21 mouse cellular contexts compared by ENCODE assay signal in genomic region chr13:19424563-19424962, GRCm38 (mm10).
"Had no signal": no experiment of that assay in that cellular context is flagged by ENCODE, and none has a peak within 500 bp of the region (broad histone marks: within the 10 kb centered on the region; RNA-seq: fewer than 3 reads in every experiment).

No protein-coding gene starts in this region.

- H3K36me3 ChIP-seq: heart, embryonic 13.5 days; heart, embryonic 15.5 days; intestine, embryonic 15.5 days; kidney, embryonic 15.5 days; limb, embryonic 10.5 days; limb, embryonic 12.5 days; liver, embryonic 13.5 days; liver, embryonic 15.5 days had no signal

- H3K4me1 ChIP-seq: intestine, embryonic 15.5 days; limb, embryonic 10.5 days; limb, embryonic 12.5 days; liver, embryonic 13.5 days; liver, embryonic 15.5 days had no signal

- H3K27ac ChIP-seq: heart, adult 2 months; heart, embryonic 13.5 days; heart, embryonic 15.5 days; hindbrain, embryonic 14.5 days; intestine, embryonic 15.5 days; kidney, embryonic 15.5 days; kidney, postnatal 0 days; limb, embryonic 10.5 days; limb, embryonic 12.5 days; liver, embryonic 13.5 days; liver, embryonic 15.5 days had no signal

- H3K4me3 ChIP-seq: heart, adult 2 months; heart, embryonic 13.5 days; heart, embryonic 15.5 days; intestine, embryonic 15.5 days; kidney, embryonic 15.5 days; limb, embryonic 10.5 days; limb, embryonic 12.5 days; liver, embryonic 13.5 days; liver, embryonic 15.5 days had no signal

- H3K9me3 ChIP-seq: heart, embryonic 13.5 days; heart, embryonic 15.5 days; intestine, embryonic 15.5 days; kidney, embryonic 15.5 days; limb, embryonic 10.5 days; limb, embryonic 12.5 days; liver, embryonic 13.5 days; liver, embryonic 15.5 days had no signal

- DNase-seq: gastrocnemius, postnatal 14 days; gastrocnemius, postnatal 36 days; heart, adult 11 months; heart, adult 2 months; heart, postnatal 14 days; heart, postnatal 36 days; kidney, adult 18-20 months; layer of hippocampus, adult 9-11 months; layer of hippocampus, postnatal 36 days; liver; liver, embryonic 13.5 days; liver, postnatal 0 days had no signal

- H3K9ac ChIP-seq: heart, embryonic 13.5 days; heart, embryonic 15.5 days; hindbrain, embryonic 14.5 days; intestine, embryonic 15.5 days; kidney, embryonic 15.5 days; limb, embryonic 12.5 days; liver, embryonic 13.5 days; liver, embryonic 15.5 days; liver, postnatal 0 days had no signal
